Mouse (Mus musculus): ENCODE data around the gene Ehd4. TPM values are rescaled to one million over a fixed set of nuclear protein-coding genes. Genes with fewer than 3 reads are reported as not detected.
A peak's percentile ranks its signal among the peaks of the same experiment; 100 is the strongest.

The Ehd4 gene
- polyA plus RNA-seq, 1 experiment from 2014 or later, result 35.4 TPM

DNA sequence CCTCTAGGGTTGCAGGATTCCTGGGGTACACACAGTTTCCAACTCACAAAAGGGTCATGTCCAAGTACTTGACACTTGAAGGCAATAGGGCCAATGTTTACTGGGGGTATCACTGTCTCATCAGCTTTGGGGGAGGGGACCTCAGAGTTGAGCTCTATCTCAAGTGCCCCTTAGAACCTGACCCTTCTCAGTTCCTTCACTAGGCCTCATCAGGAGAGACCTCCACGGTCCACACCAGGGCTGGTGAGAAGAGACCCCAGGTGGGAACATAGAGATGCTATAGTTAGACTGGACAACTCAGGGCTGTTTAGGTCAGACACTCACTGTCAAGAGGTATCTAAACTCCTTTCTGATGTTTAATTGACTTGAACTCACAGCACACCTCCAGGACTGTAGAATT lies 15.3 kb downstream of the Ehd4 start:
- DNase-seq (ENCODE audit: low spot score), result no peak
- Histone ChIP-seq H3K4me1 (replicated peaks; ENCODE audit: control insufficient read depth, insufficient read depth, low read length) (no peaks in the 10 kb centered on the region), H3K4me2 (ENCODE audit: low read length) (no peak overlapping the region), H3K9me3 (ENCODE audit: control insufficient read depth, low read length) (no peaks in the 10 kb centered on the region), H3K9ac (ENCODE audit: low read length) (no peak overlapping the region), H3K27me3 (replicated peaks; ENCODE audit: control insufficient read depth, insufficient read depth, low read length) (no peaks in the 10 kb centered on the region), H3K4me3 (ENCODE audit: low read depth, low read length) (no peak overlapping the region), H3K36me3 (ENCODE audit: control insufficient read depth, insufficient read depth, low read length) (no peaks in the 10 kb centered on the region), H3K27ac (ENCODE audit: low read depth) (no peak overlapping the region)
- ATAC-seq (replicated peaks; ENCODE audit: low FRiP score, low TSS enrichment, low read depth), result no peak
- 86% methylated on average over 1 of the region's 1 CpGs for WGBS

GRCm38 (mm10) chr2:120137281-120137680 lies 17.1 kb downstream of the Ehd4 start:
- H3K27me3 ChIP-seq (replicated peaks; ENCODE audit: control insufficient read depth, insufficient read depth, low read length), result no peaks in the 10 kb centered on the region
- no peak overlapping the region for H3K4me3 ChIP-seq (ENCODE audit: low read depth, low read length)
- no peak overlapping the region for H3K27ac ChIP-seq (ENCODE audit: low read depth)
- no peaks in the 10 kb centered on the region for H3K4me1 ChIP-seq (replicated peaks; ENCODE audit: control insufficient read depth, insufficient read depth, low read length)
- whole genome bisulfite sequencing, result 68% methylated on average over 5 of the region's 5 CpGs
- no peak overlapping the region for H3K4me2 ChIP-seq (ENCODE audit: low read length)
- H3K36me3 ChIP-seq (ENCODE audit: control insufficient read depth, insufficient read depth, low read length), result no peaks in the 10 kb centered on the region
- DNase-seq (ENCODE audit: low spot score), result no peak
- no peaks in the 10 kb centered on the region for H3K9me3 ChIP-seq (ENCODE audit: control insufficient read depth, low read length)
- no peak for ATAC-seq (replicated peaks; ENCODE audit: low FRiP score, low TSS enrichment, low read depth)
- no peak overlapping the region for H3K9ac ChIP-seq (ENCODE audit: low read length)

GRCm38 (mm10) chr2:120134453-120135075 lies 19.8 kb downstream of the Ehd4 start:
- Histone ChIP-seq H3K36me3 (ENCODE audit: control insufficient read depth, insufficient read depth, low read length) (no peaks in the 10 kb centered on the region), H3K9me3 (ENCODE audit: control insufficient read depth, low read length) (no peaks in the 10 kb centered on the region), H3K4me1 (replicated peaks; ENCODE audit: control insufficient read depth, insufficient read depth, low read length) (peaks cover 8% of the 10 kb centered on the region), H3K4me2 (ENCODE audit: low read length) (no peak overlapping the region), H3K9ac (ENCODE audit: low read length) (no peak overlapping the region), H3K27ac (ENCODE audit: low read depth) (no peak overlapping the region), H3K4me3 (ENCODE audit: low read depth, low read length) (no peak overlapping the region), H3K27me3 (replicated peaks; ENCODE audit: control insufficient read depth, insufficient read depth, low read length) (no peaks in the 10 kb centered on the region)
- ATAC-seq (replicated peaks; ENCODE audit: low FRiP score, low TSS enrichment, low read depth), result no peak
- DNase-seq (ENCODE audit: low spot score), result no peak

DNA sequence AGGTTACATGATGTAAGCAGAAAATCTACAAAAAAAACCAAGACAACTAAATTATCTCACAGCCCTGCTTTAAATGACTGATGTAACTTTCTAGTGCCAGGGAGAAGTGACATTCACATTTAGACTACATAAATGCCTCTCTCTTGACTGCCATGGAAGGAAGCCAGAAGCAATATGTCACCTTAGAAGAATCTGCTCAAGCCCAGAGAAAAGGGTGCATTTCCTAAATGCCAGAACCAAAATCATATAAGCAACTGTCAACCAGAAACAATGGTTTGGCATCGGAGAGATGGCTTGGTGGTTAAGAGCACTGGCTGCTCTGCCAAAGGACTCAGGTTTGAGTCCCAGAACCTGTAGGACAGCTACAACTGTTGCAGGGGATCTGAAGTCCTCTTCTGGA lies 22.5 kb downstream of the Ehd4 start:
- no peak for DNase-seq (ENCODE audit: low spot score)
- no peak overlapping the region for H3K9ac ChIP-seq (ENCODE audit: low read length)
- no peaks in the 10 kb centered on the region for H3K36me3 ChIP-seq (ENCODE audit: control insufficient read depth, insufficient read depth, low read length)
- H3K4me3 ChIP-seq (ENCODE audit: low read depth, low read length), result no peak overlapping the region
- peaks cover 27% of the 10 kb centered on the region for H3K4me1 ChIP-seq (replicated peaks; ENCODE audit: control insufficient read depth, insufficient read depth, low read length)
- ATAC-seq (replicated peaks; ENCODE audit: low FRiP score, low TSS enrichment, low read depth), result no peak
- no peaks in the 10 kb centered on the region for H3K9me3 ChIP-seq (ENCODE audit: control insufficient read depth, low read length)
- H3K27ac ChIP-seq (ENCODE audit: low read depth), result no peak overlapping the region
- WGBS, result 54% methylated on average over 1 of the region's 1 CpGs
- H3K4me2 ChIP-seq (ENCODE audit: low read length), result no peak overlapping the region
- no peaks in the 10 kb centered on the region for H3K27me3 ChIP-seq (replicated peaks; ENCODE audit: control insufficient read depth, insufficient read depth, low read length)

DNA sequence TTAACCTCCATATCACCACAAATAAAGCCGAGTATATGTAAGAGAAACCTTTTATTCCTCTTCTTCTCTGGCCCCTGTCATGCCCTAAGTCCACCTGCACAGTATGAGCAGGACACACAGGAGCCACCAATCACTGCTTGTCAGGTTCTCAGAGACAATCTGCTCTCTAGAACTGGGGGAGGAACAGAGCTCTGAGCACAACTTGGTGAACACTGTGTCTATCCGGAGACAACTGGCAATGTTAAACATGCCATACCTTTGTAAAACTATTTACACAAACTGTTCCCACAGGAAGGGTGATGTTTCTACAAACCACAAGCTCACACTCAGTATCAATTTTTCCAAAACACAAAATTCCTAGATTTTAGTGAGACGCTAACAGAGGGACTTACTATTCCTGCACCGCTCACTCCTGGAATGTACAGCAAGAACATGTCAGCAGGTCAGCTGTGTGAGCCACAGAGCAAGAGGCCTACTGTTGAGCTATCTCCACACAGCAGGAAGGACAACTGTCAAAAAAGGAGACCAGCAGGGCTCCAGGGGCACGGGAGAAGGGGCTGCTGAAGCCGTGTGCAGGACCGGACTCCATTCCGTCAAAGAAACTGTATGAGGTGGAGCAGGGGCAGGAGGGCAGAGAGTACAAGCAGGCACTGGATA lies 25.0 kb downstream of the Ehd4 start:
- Histone ChIP-seq H3K9me3 (ENCODE audit: control insufficient read depth, low read length) (no peaks in the 10 kb centered on the region), H3K36me3 (ENCODE audit: control insufficient read depth, insufficient read depth, low read length) (peaks cover 5% of the 10 kb centered on the region; the same call in 1 of the 2 replicates), H3K27me3 (replicated peaks; ENCODE audit: control insufficient read depth, insufficient read depth, low read length) (no peaks in the 10 kb centered on the region), H3K4me3 (ENCODE audit: low read depth, low read length) (no peak overlapping the region), H3K9ac (ENCODE audit: low read length) (no peak overlapping the region), H3K4me1 (replicated peaks; ENCODE audit: control insufficient read depth, insufficient read depth, low read length) (peaks cover 27% of the 10 kb centered on the region), H3K4me2 (ENCODE audit: low read length) (no peak overlapping the region), H3K27ac (ENCODE audit: low read depth) (peak overlapping the region; percentile 79)
- DNase-seq (ENCODE audit: low spot score) (no peak), ATAC-seq (replicated peaks; ENCODE audit: low FRiP score, low TSS enrichment, low read depth) (no peak)
- WGBS, result 42% methylated on average over 8 of the region's 8 CpGs

GRCm38 (mm10) chr2:120128611-120129051 lies 25.8 kb downstream of the Ehd4 start:
- 13% methylated on average over 1 of the region's 1 CpGs for WGBS
- DNase-seq (ENCODE audit: low spot score), result no peak

DNA sequence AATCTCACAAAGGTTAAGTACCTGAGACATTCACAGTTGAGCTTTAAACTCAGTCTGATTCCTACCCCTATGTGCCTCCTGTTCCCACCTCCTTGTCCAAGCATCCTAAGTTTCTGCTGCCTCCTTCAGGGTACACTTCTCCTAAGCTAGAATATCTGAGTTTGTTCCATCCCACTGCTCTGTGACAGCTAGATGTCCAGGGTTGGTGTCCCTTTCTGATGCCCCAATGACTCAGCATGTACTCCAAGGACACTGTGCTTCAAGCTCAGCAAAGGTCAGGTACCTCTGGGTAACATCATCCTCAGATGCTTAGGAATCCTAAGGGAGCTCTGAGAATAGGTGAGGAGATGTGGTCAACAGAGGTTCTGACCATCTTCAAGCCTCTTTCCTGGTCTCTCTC lies 26.4 kb downstream of the Ehd4 start:
- peaks cover 32% of the 10 kb centered on the region for H3K4me1 ChIP-seq (replicated peaks; ENCODE audit: control insufficient read depth, insufficient read depth, low read length)
- no peak for DNase-seq (ENCODE audit: low spot score)
- H3K9ac ChIP-seq (ENCODE audit: low read length), result no peak overlapping the region

More at GRCm38 (mm10) chr2:120128611-120129051, 25.8 kb downstream of the Ehd4 start:
- no peak overlapping the region for H3K9ac ChIP-seq (ENCODE audit: low read length)
- peak; percentile 59; the same call in 1 of the 2 replicates for ATAC-seq (replicated peaks; ENCODE audit: low FRiP score, low TSS enrichment, low read depth)
- H3K27me3 ChIP-seq (replicated peaks; ENCODE audit: control insufficient read depth, insufficient read depth, low read length), result no peaks in the 10 kb centered on the region
- no peak overlapping the region for H3K4me3 ChIP-seq (ENCODE audit: low read depth, low read length)
- peaks cover 32% of the 10 kb centered on the region for H3K4me1 ChIP-seq (replicated peaks; ENCODE audit: control insufficient read depth, insufficient read depth, low read length)
- H3K9me3 ChIP-seq (ENCODE audit: control insufficient read depth, low read length), result no peaks in the 10 kb centered on the region
- H3K36me3 ChIP-seq (ENCODE audit: control insufficient read depth, insufficient read depth, low read length), result peaks cover 5% of the 10 kb centered on the region; the same call in 1 of the 2 replicates
- H3K4me2 ChIP-seq (ENCODE audit: low read length), result no peak overlapping the region
- H3K27ac ChIP-seq (ENCODE audit: low read depth), result peak overlapping the region; percentile 79

GRCm38 (mm10) chr2:120126901-120127300 lies 27.5 kb downstream of the Ehd4 start:
- DNase-seq (ENCODE audit: low spot score), result no peak
- ATAC-seq (replicated peaks; ENCODE audit: low FRiP score, low TSS enrichment, low read depth), result no peak
- H3K27me3 ChIP-seq (replicated peaks; ENCODE audit: control insufficient read depth, insufficient read depth, low read length), result no peaks in the 10 kb centered on the region
- H3K36me3 ChIP-seq (ENCODE audit: control insufficient read depth, insufficient read depth, low read length), result peaks cover 5% of the 10 kb centered on the region; the same call in 1 of the 2 replicates
- no peak overlapping the region for H3K4me2 ChIP-seq (ENCODE audit: low read length)
- 31% methylated on average over 1 of the region's 1 CpGs for WGBS
- H3K27ac ChIP-seq (ENCODE audit: low read depth), result no peak overlapping the region
- no peak overlapping the region for H3K4me3 ChIP-seq (ENCODE audit: low read depth, low read length)
- peaks cover 37% of the 10 kb centered on the region for H3K4me1 ChIP-seq (replicated peaks; ENCODE audit: control insufficient read depth, insufficient read depth, low read length)
- no peak overlapping the region for H3K9ac ChIP-seq (ENCODE audit: low read length)
- H3K9me3 ChIP-seq (ENCODE audit: control insufficient read depth, low read length), result no peaks in the 10 kb centered on the region

More for the DNA sequence above, 26.4 kb downstream of the Ehd4 start:
- no peak overlapping the region for H3K4me3 ChIP-seq (ENCODE audit: low read depth, low read length)
- peaks cover 5% of the 10 kb centered on the region; the same call in 1 of the 2 replicates for H3K36me3 ChIP-seq (ENCODE audit: control insufficient read depth, insufficient read depth, low read length)
- peak overlapping the region; percentile 79 for H3K27ac ChIP-seq (ENCODE audit: low read depth)
- no peak for ATAC-seq (replicated peaks; ENCODE audit: low FRiP score, low TSS enrichment, low read depth)
- no peak overlapping the region for H3K4me2 ChIP-seq (ENCODE audit: low read length)
- H3K9me3 ChIP-seq (ENCODE audit: control insufficient read depth, low read length), result no peaks in the 10 kb centered on the region
- no peaks in the 10 kb centered on the region for H3K27me3 ChIP-seq (replicated peaks; ENCODE audit: control insufficient read depth, insufficient read depth, low read length)

- Histone ChIP-seq H3K9me3 (ENCODE audit: control insufficient read depth, low read length) (no peaks in the 10 kb centered on the region), H3K4me1 (replicated peaks; ENCODE audit: control insufficient read depth, insufficient read depth, low read length) (peaks cover 39% of the 10 kb centered on the region), H3K4me2 (ENCODE audit: low read length) (no peak overlapping the region), H3K36me3 (ENCODE audit: control insufficient read depth, insufficient read depth, low read length) (peaks cover 5% of the 10 kb centered on the region; the same call in 1 of the 2 replicates), H3K27me3 (replicated peaks; ENCODE audit: control insufficient read depth, insufficient read depth, low read length) (no peaks in the 10 kb centered on the region), H3K27ac (ENCODE audit: low read depth) (no peak overlapping the region), H3K9ac (ENCODE audit: low read length) (no peak overlapping the region), H3K4me3 (ENCODE audit: low read depth, low read length) (no peak overlapping the region)
- DNase-seq (ENCODE audit: low spot score) (no peak), ATAC-seq (replicated peaks; ENCODE audit: low FRiP score, low TSS enrichment, low read depth) (no peak)
- WGBS, result 84% methylated on average over 4 of the region's 4 CpGs
Measured at GRCm38 (mm10) chr2:120126408-120126807, 28.0 kb downstream of the Ehd4 start.

All from intestine, embryonic 14.5 days (tissue).